ENCODE assay signal across 18 mouse cellular contexts in genomic region chr3:106785130-106785529, GRCm38 (mm10). TPM values are rescaled to one million over a fixed set of nuclear protein-coding genes. Genes with fewer than 3 reads are reported as not detected.
DNase-seq lines count a peak whose midpoint lies in the region; ATAC-seq and TF ChIP-seq lines count a peak whose summit lies in the region.
"Had no signal": no experiment of that assay in that cellular context is flagged by ENCODE, and none has a peak within 500 bp of the region (broad histone marks: within the 10 kb centered on the region; RNA-seq: fewer than 3 reads in every experiment).

No protein-coding gene starts in this region.

- H3K27me3 ChIP-seq in spleen, adult 2 months (ENCODE audit: control insufficient read depth, insufficient read depth, low read length) = no peaks in the 10 kb centered on the region
- H3K27me3 ChIP-seq in intestine, postnatal 0 days (replicated peaks; ENCODE audit: control insufficient read depth, insufficient read depth, low read length) = no peaks in the 10 kb centered on the region

- peak overlapping the region; percentile 67; the same call in 1 of the 2 replicates for H3K27ac ChIP-seq in spleen, adult 2 months (ENCODE audit: insufficient read depth, low read length)
- no peak overlapping the region for H3K27ac ChIP-seq in intestine, postnatal 0 days (ENCODE audit: low read depth, low read length)
- H3K27ac ChIP-seq: forebrain, embryonic 10.5 days; heart, adult 2 months; kidney, postnatal 0 days had no signal

- H3K9me3 ChIP-seq in intestine, postnatal 0 days (ENCODE audit: control insufficient read depth) = no peaks in the 10 kb centered on the region
- H3K9me3 ChIP-seq: forebrain, embryonic 10.5 days had no signal

- TF ChIP-seq CTCF in spleen, adult 2 months (IDR thresholded peaks at IDR 0.05; ENCODE audit: extremely low read depth, insufficient read depth, insufficient read length, insufficient replicate concordance) = no peak
- TF ChIP-seq CTCF in intestine, postnatal 0 days (IDR thresholded peaks at IDR 0.05; ENCODE audit: low read depth) = no peak

- H3K4me2 ChIP-seq in intestine, postnatal 0 days (replicated peaks; ENCODE audit: low read depth) = no peak overlapping the region

- H3K36me3 ChIP-seq in spleen, adult 2 months (ENCODE audit: control insufficient read depth, insufficient read depth, low read length) = no peaks in the 10 kb centered on the region
- no peaks in the 10 kb centered on the region for H3K36me3 ChIP-seq in intestine, postnatal 0 days (ENCODE audit: control insufficient read depth, insufficient read depth)
- H3K36me3 ChIP-seq: forebrain, embryonic 10.5 days had no signal

- peak; percentile 41 for ATAC-seq in megakaryocyte, adult 5-6 weeks (ENCODE audit: poor library complexity, severe bottlenecking)
- ATAC-seq in intestine, postnatal 0 days = no peak
- ATAC-seq: liver, postnatal 0 days had no signal

- H3K4me3 ChIP-seq in spleen, adult 2 months (ENCODE audit: extremely low read depth, insufficient read depth, insufficient read length) = peak overlapping the region; percentile 14; the same call in 1 of the 2 replicates
- H3K4me3 ChIP-seq in intestine, postnatal 0 days (ENCODE audit: low read depth, low read length) = no peak overlapping the region
- H3K4me3 ChIP-seq: forebrain, embryonic 10.5 days; heart, adult 2 months had no signal

- TF ChIP-seq POLR2A in spleen, adult 2 months (IDR thresholded peaks at IDR 0.05; ENCODE audit: low read depth, low read length) = no peak

- no peaks in the 10 kb centered on the region; the same call in none of the 2 replicates for H3K4me1 ChIP-seq in spleen, adult 2 months (ENCODE audit: control insufficient read depth, insufficient read depth, insufficient read length)
- no peaks in the 10 kb centered on the region for H3K4me1 ChIP-seq in intestine, postnatal 0 days (replicated peaks; ENCODE audit: control insufficient read depth, insufficient read depth, low read length)
- H3K4me1 ChIP-seq: forebrain, embryonic 10.5 days had no signal

- peak; percentile 26 to 57 for DNase-seq in spleen, adult 2 months (ENCODE audit: low read depth in 1 of 2, low spot score in 2 of 2)
- no peak for DNase-seq in spleen, postnatal 10 days (ENCODE audit: low spot score in 2 of 2)
- DNase-seq in NIH3T3 (ENCODE audit: low read depth) = peak; percentile 16
- peak; percentile 17 for DNase-seq in thymus, postnatal 4 days
- no peak for DNase-seq in urinary bladder, postnatal 14 days (ENCODE audit: low spot score)
- no peak for DNase-seq in spleen, postnatal 14 days (ENCODE audit: low spot score in 2 of 2)
- DNase-seq: cerebellum, adult 9-11 months; heart, adult 2 months; layer of hippocampus, adult 9-11 months; left cerebral cortex, postnatal 4 days; liver, postnatal 0 days had no signal

- WGBS in spleen, adult 2 months = 25% methylated on average over 3 of the region's 3 CpGs
- WGBS in intestine, postnatal 0 days = 73% methylated on average over 3 of the region's 3 CpGs

- H3K9ac ChIP-seq in intestine, postnatal 0 days (ENCODE audit: low read depth, low read length) = no peak overlapping the region
- H3K9ac ChIP-seq: liver, postnatal 0 days had no signal

RNA-seq across cellular contexts. Expression of gene Cd53, which starts 4.8 kb away (rescaled TPM):
- 73.4 and 77.1 TPM in 2 replicates for polyA plus RNA-seq in spleen, adult 2 months (2012; rRNA removed)
- total RNA-seq in megakaryocyte, adult 5-6 weeks (2015) = 586 and 665 TPM in 2 replicates
- total RNA-seq in megakaryocyte, adult 5-6 weeks (2017) = 642 and 690 TPM in 2 replicates
- polyA plus RNA-seq in intestine, postnatal 0 days (2015; fragmentation: Nextera tagmentation; extraction: Ambion mirVana) = 7.5 and 8.0 TPM in 2 replicates

RNA-seq across cellular contexts. Expression of gene Olfr266, which starts 41.0 kb away (rescaled TPM):
- not detected in 2 replicates for polyA plus RNA-seq in spleen, adult 2 months (2012; rRNA removed)
- not detected in 2 replicates for total RNA-seq in megakaryocyte, adult 5-6 weeks (2015)
- not detected in 2 replicates for total RNA-seq in megakaryocyte, adult 5-6 weeks (2017)
- not detected in 2 replicates for polyA plus RNA-seq in intestine, postnatal 0 days (2015; fragmentation: Nextera tagmentation; extraction: Ambion mirVana)
- total RNA-seq: heart, adult 2 months; heart, postnatal 25 days; left cerebral cortex, postnatal 4 days had no signal
- polyA plus RNA-seq: embryonic facial prominence, embryonic 11.5 days; forebrain, embryonic 10.5 days; heart, adult 2 months; kidney, postnatal 0 days; liver, postnatal 0 days; neural tube, embryonic 11.5 days had no signal

Comparison
In these comparisons a context has a peak if more than half of its experiments do, and no peak if none do; other contexts are left out.
1. DNase-seq: peak in spleen, adult 2 months (2 of 2), NIH3T3 (single experiment) and thymus, postnatal 4 days (single experiment); none in spleen, postnatal 10 days (0 of 2), urinary bladder, postnatal 14 days (single experiment) and spleen, postnatal 14 days (0 of 2).